Mouse (Mus musculus): Measurements from ENCODE around the gene Trf.

The Trf gene

DNA sequence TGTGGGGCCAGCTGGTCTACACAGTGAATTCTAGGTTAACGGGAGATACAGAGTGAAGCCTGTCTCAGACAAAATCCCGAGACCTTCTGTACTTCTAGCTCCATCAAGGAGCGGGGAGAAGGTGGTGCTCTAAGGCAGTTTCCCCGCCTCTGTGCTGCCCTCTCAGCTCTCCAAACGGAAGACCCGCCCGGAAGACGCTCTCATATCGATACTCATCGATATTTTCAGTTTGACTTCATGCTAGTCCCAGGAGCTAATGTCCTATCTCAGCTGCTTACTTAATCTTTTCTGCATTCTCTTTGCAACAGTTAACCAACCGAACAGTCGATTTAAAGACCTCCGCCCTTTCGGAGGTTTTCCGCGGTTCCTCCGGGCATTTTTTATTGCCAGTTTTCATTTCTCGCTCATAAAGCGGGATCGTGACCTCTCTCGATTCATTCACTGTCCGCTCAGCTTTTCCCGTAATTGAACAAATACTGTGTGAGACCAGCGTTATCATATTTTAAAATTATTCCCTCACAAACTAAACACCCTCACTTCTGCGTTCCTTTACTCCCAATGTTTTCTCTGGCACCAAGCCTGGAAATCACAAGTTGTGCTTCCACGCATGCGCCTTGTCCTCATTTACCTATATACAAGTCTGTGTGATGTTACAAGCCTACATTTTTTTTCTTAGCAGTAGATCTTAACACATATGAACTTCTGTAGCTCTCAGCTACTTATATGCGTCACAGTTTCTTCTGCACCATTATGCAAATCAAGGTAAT is 17.4 kb downstream of the Trf start:
- H3K4me1 ChIP-seq (replicated peaks; ENCODE audit: low read depth, low read length): peaks cover 14% of the 10 kb centered on the region
- peaks cover 39% of the 10 kb centered on the region for H3K27me3 ChIP-seq (ENCODE audit: insufficient read depth, low read length)
- H3K4me3 ChIP-seq (replicated peaks; ENCODE audit: low read length): peak overlapping the region; percentile 63
- no peaks in the 10 kb centered on the region for H3K9me3 ChIP-seq (ENCODE audit: low read length)
- no peaks in the 10 kb centered on the region for H3K36me3 ChIP-seq (ENCODE audit: insufficient read depth, low read length)
- TF ChIP-seq POU5F1 (IDR thresholded peaks at IDR 0.05; ENCODE audit: borderline replicate concordance, low read length) (no peak), CTCF (conservative IDR thresholded peaks at IDR 0.05; ENCODE audit: low read length) (no peak), NANOG (IDR thresholded peaks at IDR 0.05; ENCODE audit: borderline replicate concordance, low read length) (no peak)

- H3K4me1 ChIP-seq (replicated peaks; ENCODE audit: low read depth, low read length): peaks cover 21% of the 10 kb centered on the region
- TF ChIP-seq NANOG (IDR thresholded peaks at IDR 0.05; ENCODE audit: borderline replicate concordance, low read length): peak; percentile 58; the same call in 1 of the 2 replicates
- no peak for TF ChIP-seq POU5F1 (IDR thresholded peaks at IDR 0.05; ENCODE audit: borderline replicate concordance, low read length)
- peaks cover 31% of the 10 kb centered on the region for H3K27me3 ChIP-seq (ENCODE audit: insufficient read depth, low read length)
- H3K9me3 ChIP-seq (ENCODE audit: low read length): peaks cover 5% of the 10 kb centered on the region
- no peak overlapping the region for H3K4me3 ChIP-seq (replicated peaks; ENCODE audit: low read length)
- no peaks in the 10 kb centered on the region for H3K36me3 ChIP-seq (ENCODE audit: insufficient read depth, low read length)
Observed at GRCm38 (mm10) chr9:103208802-103209423, 21.3 kb downstream of the Trf start.

DNA sequence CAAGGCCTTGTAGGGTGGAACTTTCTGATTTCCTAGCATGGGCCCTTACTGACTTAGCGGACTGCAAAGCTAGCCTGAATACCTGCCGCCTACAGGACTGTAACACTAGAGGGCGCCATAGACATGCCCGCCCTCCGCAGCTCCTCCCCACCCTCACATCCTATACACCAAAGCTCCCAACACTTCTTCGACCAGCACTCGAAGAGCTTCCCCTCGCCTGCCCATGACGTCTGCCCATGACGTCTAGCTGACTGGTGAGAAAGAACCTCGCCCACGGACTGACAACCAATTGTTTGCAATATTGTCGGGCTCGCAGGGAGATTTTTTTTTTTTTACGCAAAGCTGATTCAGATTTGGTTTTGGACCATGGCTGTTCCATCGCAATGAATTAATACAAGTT is 22.4 kb downstream of the Trf start:
- peaks cover 21% of the 10 kb centered on the region for H3K4me1 ChIP-seq (replicated peaks; ENCODE audit: low read depth, low read length)
- no peak overlapping the region for H3K4me3 ChIP-seq (replicated peaks; ENCODE audit: low read length)
- peaks cover 6% of the 10 kb centered on the region for H3K9me3 ChIP-seq (ENCODE audit: low read length)
- no peaks in the 10 kb centered on the region for H3K36me3 ChIP-seq (ENCODE audit: insufficient read depth, low read length)
- H3K27me3 ChIP-seq (ENCODE audit: insufficient read depth, low read length): peaks cover 24% of the 10 kb centered on the region
- TF ChIP-seq POU5F1 (IDR thresholded peaks at IDR 0.05; ENCODE audit: borderline replicate concordance, low read length) (no peak), CTCF (conservative IDR thresholded peaks at IDR 0.05; ENCODE audit: low read length) (peak; percentile 65)

DNA sequence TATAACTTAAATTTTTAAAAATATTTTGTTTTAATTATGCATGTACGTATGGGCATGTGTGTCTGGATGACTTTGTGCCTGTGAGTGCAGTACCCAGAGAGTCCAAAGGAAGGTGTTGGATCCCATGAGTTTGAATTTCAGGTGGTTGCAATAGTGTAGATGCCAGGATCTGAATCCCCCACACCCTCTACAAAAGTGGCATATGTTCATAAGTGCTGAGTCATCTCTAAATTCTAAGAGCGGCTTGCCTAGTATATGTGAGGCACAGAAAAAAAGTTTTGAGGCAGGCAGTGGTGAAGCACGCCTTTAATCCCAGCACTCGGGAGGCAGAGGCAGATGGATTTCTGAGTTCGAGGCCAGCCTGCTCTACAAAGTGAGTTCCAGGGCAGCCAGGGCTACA is 24.5 kb downstream of the Trf start:
- H3K4me1 ChIP-seq (replicated peaks; ENCODE audit: low read depth, low read length): peaks cover 24% of the 10 kb centered on the region
- 0 out of 2 replicates have a peak, but pooled peaks cover 11% of the 10 kb centered on the region for H3K27me3 ChIP-seq (ENCODE audit: insufficient read depth, low read length)
- no peaks in the 10 kb centered on the region for H3K36me3 ChIP-seq (ENCODE audit: insufficient read depth, low read length)
- no peak for TF ChIP-seq CTCF (conservative IDR thresholded peaks at IDR 0.05; ENCODE audit: low read length)
- no peak for TF ChIP-seq POU5F1 (IDR thresholded peaks at IDR 0.05; ENCODE audit: borderline replicate concordance, low read length)
- TF ChIP-seq NANOG (IDR thresholded peaks at IDR 0.05; ENCODE audit: borderline replicate concordance, low read length): no peak
- peaks cover 6% of the 10 kb centered on the region for H3K9me3 ChIP-seq (ENCODE audit: low read length)
- no peak overlapping the region for H3K4me3 ChIP-seq (replicated peaks; ENCODE audit: low read length)

DNA sequence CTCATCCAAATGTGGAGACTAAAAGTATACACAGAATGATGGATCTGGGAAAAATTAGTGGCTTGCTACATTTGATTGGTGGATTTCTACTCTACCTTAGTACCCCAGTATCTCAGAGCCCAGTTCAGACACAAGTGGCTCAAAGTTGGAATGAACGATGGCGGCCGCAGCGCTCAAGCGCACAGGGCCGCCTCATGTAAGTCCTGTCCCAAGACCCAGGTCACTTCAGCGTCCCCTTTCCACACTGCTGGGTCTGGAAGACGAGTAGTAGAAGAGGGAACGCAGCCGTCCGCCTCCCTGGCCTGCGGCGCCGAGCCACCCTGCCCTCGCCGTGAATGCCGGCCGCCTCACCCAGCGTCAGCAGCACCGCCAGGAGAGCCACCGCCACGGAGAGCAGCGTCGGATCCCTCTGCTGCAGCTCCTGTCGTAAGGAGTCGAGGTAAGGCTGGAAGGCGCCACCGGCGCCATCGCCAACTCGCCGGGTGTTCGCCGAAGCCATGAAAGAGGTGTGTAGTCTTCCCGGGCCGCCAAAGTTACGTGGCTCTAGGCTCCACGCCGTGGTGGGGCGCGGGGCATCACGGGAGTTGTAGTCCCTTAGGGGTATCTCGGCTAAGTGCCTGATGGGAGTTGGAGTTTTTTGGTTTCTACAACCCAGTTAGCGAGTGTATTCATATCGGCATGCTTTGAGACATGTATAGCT is 28.5 kb downstream of the Trf start, which contains the start of gene Srprb:
Gene Srprb (minus strand): TSS at position 577 of the 700 bp plus-strand sequence.
- H3K4me1 ChIP-seq (replicated peaks; ENCODE audit: low read depth, low read length): peaks cover 15% of the 10 kb centered on the region
- H3K27me3 ChIP-seq (ENCODE audit: insufficient read depth, low read length): no peaks in the 10 kb centered on the region
- H3K9me3 ChIP-seq (ENCODE audit: low read length): peaks cover 6% of the 10 kb centered on the region
- peak within 1 kb of the TSS; percentile 91 for H3K4me3 ChIP-seq (replicated peaks; ENCODE audit: low read length)
- peaks cover 35% of the 10 kb centered on the region for H3K36me3 ChIP-seq (ENCODE audit: insufficient read depth, low read length)
- TF ChIP-seq NANOG (IDR thresholded peaks at IDR 0.05; ENCODE audit: borderline replicate concordance, low read length) (no peak), POU5F1 (IDR thresholded peaks at IDR 0.05; ENCODE audit: borderline replicate concordance, low read length) (no peak), CTCF (conservative IDR thresholded peaks at IDR 0.05; ENCODE audit: low read length) (no peak)

DNA sequence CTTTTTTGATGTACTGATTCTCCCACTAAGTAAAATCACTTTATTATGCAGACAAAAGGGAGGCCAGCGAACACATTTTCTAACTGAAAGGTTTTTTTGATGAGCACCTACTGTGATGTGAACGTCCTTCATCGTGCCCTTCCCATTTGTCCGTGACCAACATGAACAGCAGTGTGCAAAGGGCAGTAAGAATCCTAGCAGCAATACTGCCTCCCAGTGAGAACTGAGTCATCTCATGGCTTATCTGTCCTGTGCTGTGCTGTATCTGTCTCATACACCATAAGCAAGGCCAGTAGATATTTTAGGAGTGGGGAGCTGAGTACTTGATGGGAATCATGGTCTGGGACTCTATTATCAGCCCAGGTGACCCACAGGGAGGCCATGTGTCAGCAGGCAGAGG is 41.8 kb downstream of the Trf start:
- no peaks in the 10 kb centered on the region for H3K9me3 ChIP-seq (ENCODE audit: low read length)
- no peak for TF ChIP-seq POU5F1 (IDR thresholded peaks at IDR 0.05; ENCODE audit: borderline replicate concordance, low read length)
- no peak for TF ChIP-seq CTCF (conservative IDR thresholded peaks at IDR 0.05; ENCODE audit: low read length)
- no peak for TF ChIP-seq NANOG (IDR thresholded peaks at IDR 0.05; ENCODE audit: borderline replicate concordance, low read length)
- no peak overlapping the region for H3K4me3 ChIP-seq (replicated peaks; ENCODE audit: low read length)
- H3K4me1 ChIP-seq (replicated peaks; ENCODE audit: low read depth, low read length): peaks cover 39% of the 10 kb centered on the region
- peaks cover 5% of the 10 kb centered on the region; the same call in 1 of the 2 replicates for H3K27me3 ChIP-seq (ENCODE audit: insufficient read depth, low read length)
- peaks cover 60% of the 10 kb centered on the region for H3K36me3 ChIP-seq (ENCODE audit: insufficient read depth, low read length)

GRCm38 (mm10) chr9:103186747-103187146 is 43.5 kb downstream of the Trf start:
- Histone ChIP-seq H3K9me3 (ENCODE audit: low read length) (no peaks in the 10 kb centered on the region), H3K4me1 (replicated peaks; ENCODE audit: low read depth, low read length) (peaks cover 50% of the 10 kb centered on the region), H3K4me3 (replicated peaks; ENCODE audit: low read length) (no peak overlapping the region), H3K27me3 (ENCODE audit: insufficient read depth, low read length) (peaks cover 16% of the 10 kb centered on the region), H3K36me3 (ENCODE audit: insufficient read depth, low read length) (peaks cover 43% of the 10 kb centered on the region)
- no peak for TF ChIP-seq POU5F1 (IDR thresholded peaks at IDR 0.05; ENCODE audit: borderline replicate concordance, low read length)
- no peak for TF ChIP-seq CTCF (conservative IDR thresholded peaks at IDR 0.05; ENCODE audit: low read length)
- TF ChIP-seq NANOG (IDR thresholded peaks at IDR 0.05; ENCODE audit: borderline replicate concordance, low read length): no peak

- H3K36me3 ChIP-seq (ENCODE audit: insufficient read depth, low read length): peaks cover 35% of the 10 kb centered on the region
- H3K27me3 ChIP-seq (ENCODE audit: insufficient read depth, low read length): peaks cover 18% of the 10 kb centered on the region
- peaks cover 54% of the 10 kb centered on the region for H3K4me1 ChIP-seq (replicated peaks; ENCODE audit: low read depth, low read length)
- no peak for TF ChIP-seq POU5F1 (IDR thresholded peaks at IDR 0.05; ENCODE audit: borderline replicate concordance, low read length)
- TF ChIP-seq CTCF (conservative IDR thresholded peaks at IDR 0.05; ENCODE audit: low read length): no peak
- no peak for TF ChIP-seq NANOG (IDR thresholded peaks at IDR 0.05; ENCODE audit: borderline replicate concordance, low read length)
- no peak overlapping the region for H3K4me3 ChIP-seq (replicated peaks; ENCODE audit: low read length)
- no peaks in the 10 kb centered on the region for H3K9me3 ChIP-seq (ENCODE audit: low read length)
Observed at GRCm38 (mm10) chr9:103185946-103186345, 44.3 kb downstream of the Trf start.
